Mouse (Mus musculus) cerebellum, adult 2 months (tissue): ENCODE data around the gene Ndufaf5.
A peak's percentile ranks its signal among the peaks of the same experiment; 100 is the strongest.

Experiments
- CTCF ChIP-seq: fragments of 200-500 bp; IDR thresholded peaks from 2 replicates; pipeline ENCODE4 v1.5.1; 2011; ENCODE audit warnings: low read depth, mild to moderate bottlenecking, control low read depth, low read length, moderate library complexity, borderline replicate concordance; ENCODE audit not compliant: insufficient read depth
- POLR2A ChIP-seq: fragments of 200-500 bp; IDR thresholded peaks from 2 replicates; pipeline ENCODE4 v1.6.1; 2011; ENCODE audit warnings: low read length, control low read depth, borderline replicate concordance; ENCODE audit not compliant: insufficient read depth

DNA sequence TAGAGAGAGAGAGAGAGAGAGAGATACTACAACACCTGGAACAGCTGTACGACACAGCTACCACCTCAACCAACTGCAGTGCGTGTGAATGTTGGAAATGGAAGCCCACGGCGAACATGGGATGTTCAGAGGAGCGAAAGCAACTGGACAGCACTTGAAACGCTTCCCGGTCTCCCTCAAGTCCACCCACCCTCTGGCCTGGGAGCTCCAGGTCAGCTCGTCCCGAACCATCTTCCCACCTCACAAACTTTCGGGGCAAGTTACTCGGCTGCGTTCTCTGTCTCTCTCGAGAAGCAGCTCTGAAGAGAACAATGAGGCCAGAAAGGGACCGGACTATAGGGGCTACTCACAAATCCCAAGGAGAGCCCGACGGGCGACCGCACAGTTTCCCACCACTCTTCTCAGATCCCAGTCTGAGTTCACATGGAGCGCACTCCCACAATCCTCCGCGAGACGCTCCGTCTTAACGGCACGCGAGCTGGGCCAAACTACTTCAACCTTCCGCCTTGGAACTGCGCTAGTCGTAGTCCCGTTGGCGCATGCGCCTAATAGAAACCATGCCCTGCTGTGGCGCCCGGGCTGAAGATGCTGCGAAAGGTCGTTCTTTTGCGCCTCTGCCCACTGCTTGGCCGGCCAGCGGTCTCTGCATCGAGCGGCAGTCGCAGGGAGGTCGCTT, at the start of gene Ndufaf5, which contains the start of gene Esf1:
- TF ChIP-seq CTCF (no peak), POLR2A (peak; percentile 94)
